Mouse (Mus musculus) ES-Bruce4 (cell line): ENCODE measurements around the gene Tmem143. TPM values are rescaled to one million over a fixed set of nuclear protein-coding genes. Genes with fewer than 3 reads are reported as not detected.
"Not testable (repeated sequence)": the region's sequence is repeated elsewhere in the genome, so short reads cannot be mapped to it uniquely, and the experiment has no call there.

Source experiments
- H3K27ac ChIP-seq: 2 replicates; pipeline ENCODE4 v1.5.1; 2012; ENCODE audit warnings: low read length, inconsistent platforms; ENCODE audit not compliant: insufficient read depth
- H3K27me3 ChIP-seq: 2 replicates; pipeline ENCODE4 v1.6.1; 2012; ENCODE audit warnings: mild to moderate bottlenecking, low read length, inconsistent platforms; ENCODE audit not compliant: control insufficient read depth, poor library complexity, insufficient read depth, severe bottlenecking
- H3K36me3 ChIP-seq: 2 replicates; pipeline ENCODE4 v1.6.1; 2012; ENCODE audit warnings: inconsistent platforms, mild to moderate bottlenecking, low read length, moderate library complexity; ENCODE audit not compliant: control insufficient read depth, poor library complexity, insufficient read depth, severe bottlenecking
- H3K4me1 ChIP-seq: one replicate; pipeline ENCODE4 v1.8.1; 2011; ENCODE audit warnings: low read length; ENCODE audit not compliant: control insufficient read depth, insufficient read depth
- H3K4me3 ChIP-seq: 2 replicates; pipeline ENCODE4 v1.5.1; 2011; ENCODE audit warnings: low read depth, mild to moderate bottlenecking, low read length
- H3K9ac ChIP-seq: 2 replicates; pipeline ENCODE4 v1.6.1; 2012; ENCODE audit warnings: low read depth, mild to moderate bottlenecking, inconsistent platforms; ENCODE audit not compliant: poor library complexity, severe bottlenecking
- H3K9me3 ChIP-seq: replicated peaks from 2 replicates; pipeline ENCODE4 v1.6.1; 2012; ENCODE audit warnings: mild to moderate bottlenecking, low read length, inconsistent platforms; ENCODE audit not compliant: control insufficient read depth, poor library complexity, insufficient read depth, severe bottlenecking
- CTCF ChIP-seq: IDR thresholded peaks from one replicate; pipeline ENCODE4 v1.8.1; 2011; ENCODE audit warnings: low read depth, low read length
- EP300 ChIP-seq: IDR thresholded peaks from 2 replicates; pipeline ENCODE4 v1.6.1; 2011; ENCODE audit warnings: low read depth, low read length; ENCODE audit not compliant: insufficient read depth
- POLR2A ChIP-seq: IDR thresholded peaks from one replicate; pipeline ENCODE4 v1.8.1; 2011; ENCODE audit warnings: low read length; ENCODE audit not compliant: insufficient read depth
- polyA plus RNA-seq: library from polyadenylated mRNA; stranded (reverse); fragments of >200 nt; gene quantifications from 2 replicates; pipeline ENCODE4 v1.2.4, GENCODE M21; 2011; ENCODE audit warnings: low read depth; ENCODE audit not compliant: missing spikeins, insufficient read depth, insufficient read length

Gene Tmem143
- polyA plus RNA-seq, 1 experiment: 21.7 TPM

- Histone ChIP-seq H3K27me3 (no peaks in the 10 kb centered on the region), H3K4me3 (no peak overlapping the region), H3K9me3 (no peaks in the 10 kb centered on the region), H3K36me3 (no peaks in the 10 kb centered on the region), H3K27ac (no peak overlapping the region), H3K4me1 (peaks cover 5% of the 10 kb centered on the region), H3K9ac (no peak overlapping the region)
- TF ChIP-seq POLR2A (no peak), CTCF (no peak), EP300 (no peak)
Observed at GRCm38 (mm10) chr7:45869787-45870186, 27.0 kb upstream of the Tmem143 start.

- H3K9me3 ChIP-seq: no peaks in the 10 kb centered on the region
- H3K4me1 ChIP-seq: peaks cover 5% of the 10 kb centered on the region
- no peaks in the 10 kb centered on the region for H3K27me3 ChIP-seq
- peak overlapping the region; percentile 51 for H3K4me3 ChIP-seq
- H3K36me3 ChIP-seq: no peaks in the 10 kb centered on the region; the same call in 1 of the 2 replicates
- no peak for TF ChIP-seq EP300
- no peak for TF ChIP-seq CTCF
- TF ChIP-seq POLR2A: no peak
- no peak overlapping the region for H3K27ac ChIP-seq
- peak overlapping the region; percentile 17; the same call in 1 of the 2 replicates for H3K9ac ChIP-seq
Observed at GRCm38 (mm10) chr7:45870282-45871058, 26.3 kb upstream of the Tmem143 start.

- H3K9me3 ChIP-seq: no peaks in the 10 kb centered on the region
- TF ChIP-seq POLR2A: peak; percentile 48
- TF ChIP-seq CTCF: peak; percentile 95
- TF ChIP-seq EP300: no peak
- H3K4me1 ChIP-seq: no peaks in the 10 kb centered on the region
- H3K36me3 ChIP-seq: peaks cover 14% of the 10 kb centered on the region
- H3K27ac ChIP-seq: 0 out of 2 replicates have a peak within 1 kb of the TSS, but pooled peaks have one; percentile 34
- peak within 1 kb of the TSS; percentile 94 for H3K9ac ChIP-seq
- H3K27me3 ChIP-seq: no peaks in the 10 kb centered on the region
- peak within 1 kb of the TSS; percentile 94 for H3K4me3 ChIP-seq
Observed at GRCm38 (mm10) chr7:45872624-45873023, 24.1 kb upstream of the Tmem143 start, which contains the start of gene Kdelr1. Kdelr1 (plus strand) TSS chr7:45872772.

- Histone ChIP-seq H3K27me3 (no peaks in the 10 kb centered on the region), H3K36me3 (peaks cover 14% of the 10 kb centered on the region), H3K27ac (0 out of 2 replicates have a peak overlapping the region, but pooled peaks have one; percentile 34), H3K4me3 (peak overlapping the region; percentile 94), H3K9me3 (no peaks in the 10 kb centered on the region), H3K4me1 (no peaks in the 10 kb centered on the region), H3K9ac (peak overlapping the region; percentile 94)
- TF ChIP-seq CTCF (no peak), POLR2A (no peak), EP300 (no peak)
Observed at GRCm38 (mm10) chr7:45873061-45873947, 23.4 kb upstream of the Tmem143 start.

- H3K27me3 ChIP-seq: no peaks in the 10 kb centered on the region
- H3K9me3 ChIP-seq: no peaks in the 10 kb centered on the region
- peaks cover 16% of the 10 kb centered on the region for H3K36me3 ChIP-seq
- H3K4me1 ChIP-seq: no peaks in the 10 kb centered on the region
- no peak overlapping the region for H3K4me3 ChIP-seq
- no peak overlapping the region for H3K9ac ChIP-seq
- H3K27ac ChIP-seq: no peak overlapping the region
- TF ChIP-seq POLR2A: no peak
- no peak for TF ChIP-seq EP300
- TF ChIP-seq CTCF: no peak
Observed at GRCm38 (mm10) chr7:45876895-45877294, 19.8 kb upstream of the Tmem143 start.

GRCm38 (mm10) chr7:45878278-45878677 is 18.5 kb upstream of the Tmem143 start, which contains the start of gene Grin2d:
Grin2d (minus strand) TSS chr7:45878378.
- H3K27me3 ChIP-seq, H3K27ac ChIP-seq: not testable (repeated sequence)
- H3K36me3 ChIP-seq: peaks cover 28% of the 10 kb centered on the region

More at GRCm38 (mm10) chr7:45878278-45878677, 18.5 kb upstream of the Tmem143 start, which contains the start of gene Grin2d:
- H3K4me1 ChIP-seq, H3K4me3 ChIP-seq, H3K9ac ChIP-seq, H3K9me3 ChIP-seq: not testable (repeated sequence)
